Mouse (Mus musculus) neutrophil, adult 5-6 weeks (primary cell): Measurements from ENCODE around the gene Snx9. TPM values are rescaled to one million over a fixed set of nuclear protein-coding genes. Genes with fewer than 3 reads are reported as not detected.
A peak's percentile ranks its signal among the peaks of the same experiment; 100 is the strongest.

Experiments used
- ATAC-seq: fragments of 151-379, 151-347 bp; 2 replicates; pipeline ENCODE4 v1.8.0; 2017; ENCODE audit warnings: mild to moderate bottlenecking, moderate TSS enrichment; ENCODE audit not compliant: insufficient number of reproducible peaks, poor library complexity, low FRiP score, severe bottlenecking; ENCODE audit errors: extremely low read depth
- total RNA-seq: library from RNA; stranded (forward); fragments of 200-1000 nt; gene quantifications from 2 replicates; pipeline ENCODE4 v1.2.3, GENCODE M21; 2017

Gene Snx9
- total RNA-seq, 1 experiment from 2014 or later = 73.9 TPM

- ATAC-seq = no peak
Observed at GRCm38 (mm10) chr17:5868319-5869031, 27.3 kb downstream of the Snx9 start.

- ATAC-seq = no peak
Observed at GRCm38 (mm10) chr17:5869461-5869860, 28.3 kb downstream of the Snx9 start.

- no peak for ATAC-seq
Observed at GRCm38 (mm10) chr17:5870002-5870401, 28.9 kb downstream of the Snx9 start.

- no peak for ATAC-seq
Observed at GRCm38 (mm10) chr17:5870696-5871095, 29.6 kb downstream of the Snx9 start.

GRCm38 (mm10) chr17:5872506-5872905 lies 31.4 kb downstream of the Snx9 start:
- no peak for ATAC-seq

- ATAC-seq = no peak
Observed at GRCm38 (mm10) chr17:5874565-5874964, 33.4 kb downstream of the Snx9 start.

GRCm38 (mm10) chr17:5877611-5878157 lies 36.6 kb downstream of the Snx9 start:
- ATAC-seq = no peak

- ATAC-seq = no peak
Observed at GRCm38 (mm10) chr17:5878878-5879277, 37.7 kb downstream of the Snx9 start.

- ATAC-seq = no peak; the same call in 1 of the 2 replicates
Observed at GRCm38 (mm10) chr17:5885474-5885873, 44.3 kb downstream of the Snx9 start.

GRCm38 (mm10) chr17:5886181-5886810 lies 45.2 kb downstream of the Snx9 start:
- no peak for ATAC-seq

- ATAC-seq = peak; percentile 25; the same call in 1 of the 2 replicates
Observed at GRCm38 (mm10) chr17:5886943-5887800, 46.0 kb downstream of the Snx9 start.

GRCm38 (mm10) chr17:5890429-5890828 lies 49.3 kb downstream of the Snx9 start:
- ATAC-seq = peak; percentile 70

- ATAC-seq = no peak
Observed at GRCm38 (mm10) chr17:5891933-5892683, 51.0 kb downstream of the Snx9 start.

- no peak for ATAC-seq
Observed at GRCm38 (mm10) chr17:5893092-5893491, 52.0 kb downstream of the Snx9 start.

- no peak for ATAC-seq
Observed at GRCm38 (mm10) chr17:5893574-5894148, 52.5 kb downstream of the Snx9 start.

- no peak for ATAC-seq
Observed at GRCm38 (mm10) chr17:5896066-5896465, 54.9 kb downstream of the Snx9 start.

GRCm38 (mm10) chr17:5896607-5897006 lies 55.5 kb downstream of the Snx9 start:
- ATAC-seq = no peak
